Mouse (Mus musculus) kidney, embryonic 14.5 days (tissue): Measurements from ENCODE around the gene Tspan5. TPM values are rescaled to one million over a fixed set of nuclear protein-coding genes. Genes with fewer than 3 reads are reported as not detected.

Experiments used
- ATAC-seq: fragments of 200-750 bp; cut with Nextera tagmentation; 2 replicates; pipeline ENCODE4 v1.8.0; 2017; ENCODE audit warnings: moderate number of reproducible peaks, mild to moderate bottlenecking, moderate TSS enrichment, moderate library complexity; ENCODE audit not compliant: low FRiP score, low TSS enrichment
- H3K27ac ChIP-seq: fragments of 300-500 bp; sonication (generic); 2 replicates; pipeline ENCODE4 v1.5.1; 2014; ENCODE audit warnings: low read depth, mild to moderate bottlenecking, low read length, moderate library complexity, mixed read lengths
- H3K27me3 ChIP-seq: fragments of 300-500 bp; sonication (generic); 2 replicates; pipeline ENCODE4 v1.6.1; 2014; ENCODE audit warnings: mild to moderate bottlenecking, low read length; ENCODE audit not compliant: control insufficient read depth, insufficient read depth
- H3K36me3 ChIP-seq: fragments of 300-500 bp; sonication (generic); 2 replicates; pipeline ENCODE4 v1.6.1; 2014; ENCODE audit warnings: low read length, mixed read lengths; ENCODE audit not compliant: control insufficient read depth, insufficient read depth
- H3K4me1 ChIP-seq: fragments of 300-500 bp; sonication (generic); 2 replicates; pipeline ENCODE4 v1.6.1; 2014; ENCODE audit warnings: low read length, mixed read lengths; ENCODE audit not compliant: control insufficient read depth, insufficient read depth
- H3K4me2 ChIP-seq: fragments of 300-500 bp; sonication (generic); replicated peaks from 2 replicates; pipeline ENCODE4 v1.6.1; 2014; ENCODE audit warnings: low read depth, mild to moderate bottlenecking, low read length
- H3K4me3 ChIP-seq: fragments of 300-500 bp; sonication (generic); 2 replicates; pipeline ENCODE4 v1.5.1; 2014; ENCODE audit warnings: mild to moderate bottlenecking, low read length
- H3K9ac ChIP-seq: fragments of 300-500 bp; sonication (generic); 2 replicates; pipeline ENCODE4 v1.6.1; 2014; ENCODE audit warnings: low read depth, mild to moderate bottlenecking, low read length, moderate library complexity
- H3K9me3 ChIP-seq: fragments of 300-500 bp; sonication (generic); 2 replicates; pipeline ENCODE4 v1.6.1; 2016; ENCODE audit warnings: low read length; ENCODE audit not compliant: control insufficient read depth
- WGBS: fragments of 180-500 bp; shearing (Covaris S2); extraction: QIAGEN DNeasy Blood & Tissue Kit; methylation state at CpG from one replicate; pipeline ENCODE4 v1.1.7; 2014; 5-methylcytosine and 5-hydroxymethylcytosine counted together
- polyA plus RNA-seq: library from polyadenylated mRNA; unstranded; fragments of >200 nt; fragmentation: Nextera tagmentation; extraction: Ambion mirVana; gene quantifications from 2 replicates; pipeline ENCODE4 v1.2.1, GENCODE M21; 2014

The Tspan5 gene
- polyA plus RNA-seq, 1 experiment from 2014 or later: 28.8 TPM

GRCm38 (mm10) chr3:138917016-138917415 lies 175.0 kb downstream of the Tspan5 start:
- Histone ChIP-seq H3K4me2 (no peak overlapping the region), H3K9ac (no peak overlapping the region), H3K27me3 (no peaks in the 10 kb centered on the region), H3K36me3 (no peaks in the 10 kb centered on the region), H3K4me3 (no peak overlapping the region), H3K9me3 (no peaks in the 10 kb centered on the region), H3K4me1 (no peaks in the 10 kb centered on the region), H3K27ac (no peak overlapping the region)
- 81% methylated on average over 4 of the region's 4 CpGs for WGBS
- ATAC-seq: no peak

- WGBS: 91% methylated on average over 4 of the region's 4 CpGs
- no peak for ATAC-seq
Measured at GRCm38 (mm10) chr3:138918241-138918640, 176.2 kb downstream of the Tspan5 start.

GRCm38 (mm10) chr3:138926161-138926560 lies 184.2 kb downstream of the Tspan5 start:
- no peaks in the 10 kb centered on the region for H3K27me3 ChIP-seq
- H3K4me2 ChIP-seq: no peak overlapping the region
- no peaks in the 10 kb centered on the region for H3K4me1 ChIP-seq
- H3K9me3 ChIP-seq: no peaks in the 10 kb centered on the region
- no peak overlapping the region for H3K9ac ChIP-seq
- H3K36me3 ChIP-seq: peaks cover 20% of the 10 kb centered on the region
- H3K27ac ChIP-seq: no peak overlapping the region
- no peak overlapping the region for H3K4me3 ChIP-seq
- no peak for ATAC-seq
- 91% methylated on average over 8 of the region's 8 CpGs for WGBS

More at GRCm38 (mm10) chr3:138918241-138918640, 176.2 kb downstream of the Tspan5 start:
- H3K27ac ChIP-seq: no peak overlapping the region
- no peak overlapping the region for H3K4me3 ChIP-seq
- H3K9me3 ChIP-seq: no peaks in the 10 kb centered on the region
- no peak overlapping the region for H3K4me2 ChIP-seq
- no peaks in the 10 kb centered on the region for H3K36me3 ChIP-seq
- no peaks in the 10 kb centered on the region for H3K27me3 ChIP-seq
- H3K9ac ChIP-seq: no peak overlapping the region
- no peaks in the 10 kb centered on the region for H3K4me1 ChIP-seq

- ATAC-seq: no peak
- no peaks in the 10 kb centered on the region for H3K27me3 ChIP-seq
- H3K4me2 ChIP-seq: no peak overlapping the region
- H3K9me3 ChIP-seq: no peaks in the 10 kb centered on the region
- H3K36me3 ChIP-seq: peaks cover 20% of the 10 kb centered on the region
- H3K27ac ChIP-seq: no peak overlapping the region
- WGBS: 98% methylated on average over 4 of the region's 4 CpGs
- no peak overlapping the region for H3K9ac ChIP-seq
- no peak overlapping the region for H3K4me3 ChIP-seq
- H3K4me1 ChIP-seq: no peaks in the 10 kb centered on the region
Measured at GRCm38 (mm10) chr3:138927437-138927836, 185.4 kb downstream of the Tspan5 start.

- Histone ChIP-seq H3K9me3 (no peaks in the 10 kb centered on the region), H3K4me1 (no peaks in the 10 kb centered on the region), H3K36me3 (peaks cover 33% of the 10 kb centered on the region; the same call in 1 of the 2 replicates), H3K4me2 (no peak overlapping the region), H3K9ac (no peak overlapping the region), H3K4me3 (no peak overlapping the region), H3K27me3 (no peaks in the 10 kb centered on the region), H3K27ac (no peak overlapping the region)
- WGBS: 92% methylated on average over 8 of the region's 8 CpGs
- ATAC-seq: no peak
Measured at GRCm38 (mm10) chr3:138936780-138937179, 194.8 kb downstream of the Tspan5 start.

- ATAC-seq: no peak
- H3K4me3 ChIP-seq: no peak overlapping the region
- H3K4me1 ChIP-seq: no peaks in the 10 kb centered on the region
- H3K27ac ChIP-seq: no peak overlapping the region
- H3K9me3 ChIP-seq: no peaks in the 10 kb centered on the region
- peaks cover 33% of the 10 kb centered on the region; the same call in 1 of the 2 replicates for H3K36me3 ChIP-seq
- 95% methylated on average over 10 of the region's 10 CpGs for WGBS
- no peak overlapping the region for H3K4me2 ChIP-seq
- H3K9ac ChIP-seq: no peak overlapping the region
- no peaks in the 10 kb centered on the region for H3K27me3 ChIP-seq
Measured at GRCm38 (mm10) chr3:138937241-138937640, 195.2 kb downstream of the Tspan5 start.

- H3K4me2 ChIP-seq: no peak overlapping the region
- WGBS: 77% methylated on average over 9 of the region's 9 CpGs
- no peaks in the 10 kb centered on the region for H3K9me3 ChIP-seq
- H3K36me3 ChIP-seq: peaks cover 44% of the 10 kb centered on the region
- H3K4me1 ChIP-seq: no peaks in the 10 kb centered on the region
- ATAC-seq: no peak
- H3K27me3 ChIP-seq: no peaks in the 10 kb centered on the region
- no peak overlapping the region for H3K27ac ChIP-seq
- H3K9ac ChIP-seq: no peak overlapping the region
- H3K4me3 ChIP-seq: no peak overlapping the region
Measured at GRCm38 (mm10) chr3:138941604-138942003, 199.6 kb downstream of the Tspan5 start.

GRCm38 (mm10) chr3:138945516-138945915 lies 203.5 kb downstream of the Tspan5 start:
- H3K4me3 ChIP-seq: no peak overlapping the region
- H3K36me3 ChIP-seq: peaks cover 22% of the 10 kb centered on the region
- no peak overlapping the region for H3K27ac ChIP-seq
- no peaks in the 10 kb centered on the region for H3K4me1 ChIP-seq
- no peak overlapping the region for H3K4me2 ChIP-seq
- 95% methylated on average over 3 of the region's 3 CpGs for WGBS
- ATAC-seq: no peak
- no peaks in the 10 kb centered on the region for H3K9me3 ChIP-seq
- H3K27me3 ChIP-seq: no peaks in the 10 kb centered on the region
- no peak overlapping the region for H3K9ac ChIP-seq

- no peak overlapping the region for H3K9ac ChIP-seq
- no peak overlapping the region for H3K4me2 ChIP-seq
- H3K4me1 ChIP-seq: no peaks in the 10 kb centered on the region
- no peak overlapping the region for H3K4me3 ChIP-seq
- H3K9me3 ChIP-seq: no peaks in the 10 kb centered on the region
- WGBS: 92% methylated on average over 9 of the region's 9 CpGs
- H3K27me3 ChIP-seq: no peaks in the 10 kb centered on the region
- no peak for ATAC-seq
- no peak overlapping the region for H3K27ac ChIP-seq
- H3K36me3 ChIP-seq: peaks cover 31% of the 10 kb centered on the region
Measured at GRCm38 (mm10) chr3:138949081-138949480, 207.1 kb downstream of the Tspan5 start.
